Mouse (Mus musculus) CH12.LX (cell line): ENCODE measurements around the gene Irx5.

Source experiments
- CHD2 ChIP-seq: IDR thresholded peaks from 2 replicates; pipeline ENCODE4 v1.6.1; 2011; ENCODE audit warnings: low read length, improper control_type of control experiment
- CTCF ChIP-seq, 2 experiments: IDR thresholded peaks in 1 of 2; conservative IDR thresholded peaks in 1 of 2; 2 replicates each; pipeline ENCODE4 v1.5.1; 2011 to 2012; ENCODE audit warnings: low read depth in 2 of 2, low read length in 2 of 2, improper control_type of control experiment in 1 of 2, inconsistent platforms in 1 of 2, mild to moderate bottlenecking in 1 of 2, moderate library complexity in 1 of 2
- ELF1 ChIP-seq: IDR thresholded peaks from 2 replicates; pipeline ENCODE4 v1.6.1; 2014; ENCODE audit warnings: low read depth, mild to moderate bottlenecking, inconsistent platforms, low read length, improper control_type of control experiment
- EP300 ChIP-seq: IDR thresholded peaks from 2 replicates; pipeline ENCODE4 v1.6.1; 2011; ENCODE audit warnings: low read length, improper control_type of control experiment
- NELFE ChIP-seq: IDR thresholded peaks from 2 replicates; pipeline ENCODE4 v1.6.1; 2011; ENCODE audit warnings: low read depth, low read length, improper control_type of control experiment
- POLR2A ChIP-seq: IDR thresholded peaks from 2 replicates; pipeline ENCODE4 v1.6.1; 2011; ENCODE audit warnings: low read depth, mild to moderate bottlenecking, improper control_type of control experiment, low read length
- SIN3A ChIP-seq: IDR thresholded peaks from 2 replicates; pipeline ENCODE4 v1.6.1; 2012; ENCODE audit warnings: low read length, improper control_type of control experiment, inconsistent platforms
- UBTF ChIP-seq: IDR thresholded peaks from 2 replicates; pipeline ENCODE4 v1.6.1; 2012; ENCODE audit warnings: low read depth, mild to moderate bottlenecking, inconsistent platforms, low read length, improper control_type of control experiment, moderate library complexity
- USF1 ChIP-seq: IDR thresholded peaks from 2 replicates; pipeline ENCODE4 v1.6.1; 2014; ENCODE audit warnings: low read depth, mild to moderate bottlenecking, inconsistent platforms, low read length, improper control_type of control experiment
- USF2 ChIP-seq: conservative IDR thresholded peaks from 2 replicates; pipeline ENCODE4 v1.6.1; 2011; ENCODE audit warnings: low read depth, low read length, improper control_type of control experiment

- TF ChIP-seq CHD2 = no peak
- no peak for TF ChIP-seq ELF1
- TF ChIP-seq USF1 = no peak
- no peak for TF ChIP-seq CTCF (conservative IDR thresholded peaks at IDR 0.05 in 1 of 2, IDR thresholded peaks at IDR 0.05 in 1 of 2; ENCODE audit: low read depth in 2 of 2, low read length in 2 of 2)
- TF ChIP-seq EP300 = no peak
- no peak for TF ChIP-seq POLR2A
- TF ChIP-seq NELFE = no peak
- no peak for TF ChIP-seq SIN3A
- TF ChIP-seq UBTF = no peak
- TF ChIP-seq USF2 = no peak
These were observed 631 bp upstream of the Irx5 start for GRCm38 (mm10) chr8:92356613-92357375.
